In genomic region chr12:52671436-52671835, GRCm38 (mm10) we compare ENCODE assay signal across 9 mouse cellular contexts. TPM values are rescaled to one million over a fixed set of nuclear protein-coding genes. Genes with fewer than 3 reads are reported as not detected.
DNase-seq lines count a peak whose midpoint lies in the region; ATAC-seq and TF ChIP-seq lines count a peak whose summit lies in the region.
"Had no signal": no experiment of that assay in that cellular context is flagged by ENCODE, and none has a peak within 500 bp of the region (broad histone marks: within the 10 kb centered on the region; RNA-seq: fewer than 3 reads in every experiment).

No protein-coding gene starts in this region.

- no peak overlapping the region for H3K27ac ChIP-seq in lung, postnatal 0 days (ENCODE audit: low read length)
- no peak overlapping the region for H3K27ac ChIP-seq in forebrain, embryonic 14.5 days (ENCODE audit: low read depth, low read length)
- peak overlapping the region; percentile 91 for H3K27ac ChIP-seq in hindbrain, embryonic 12.5 days
- H3K27ac ChIP-seq in neural tube, embryonic 14.5 days (ENCODE audit: low read depth, low read length), result peak overlapping the region; percentile 62
- H3K27ac ChIP-seq: layer of hippocampus, adult 2 months had no signal

- WGBS in lung, postnatal 0 days, result 28% methylated on average over 7 of the region's 7 CpGs
- WGBS in forebrain, embryonic 14.5 days, result 3% methylated on average over 7 of the region's 7 CpGs
- under 1% methylated on average over 7 of the region's 7 CpGs for WGBS in hindbrain, embryonic 12.5 days
- 1% methylated on average over 7 of the region's 7 CpGs for WGBS in neural tube, embryonic 14.5 days

- H3K9ac ChIP-seq in lung, postnatal 0 days (replicated peaks; ENCODE audit: low read depth), result no peak overlapping the region
- no peak overlapping the region for H3K9ac ChIP-seq in forebrain, embryonic 14.5 days (ENCODE audit: low read length)
- H3K9ac ChIP-seq in hindbrain, embryonic 12.5 days, result 0 out of 2 replicates have a peak overlapping the region, but pooled peaks have one; percentile 5
- no peak overlapping the region; the same call in 1 of the 2 replicates for H3K9ac ChIP-seq in neural tube, embryonic 14.5 days (replicated peaks; ENCODE audit: low read depth, low read length)

- no peaks in the 10 kb centered on the region for H3K4me1 ChIP-seq in lung, postnatal 0 days (ENCODE audit: insufficient read depth, low read depth, low read length)
- no peaks in the 10 kb centered on the region for H3K4me1 ChIP-seq in forebrain, embryonic 14.5 days (ENCODE audit: control insufficient read depth, insufficient read depth, low read length)
- H3K4me1 ChIP-seq in hindbrain, embryonic 12.5 days, result peaks cover 15% of the 10 kb centered on the region
- peaks cover 7% of the 10 kb centered on the region; the same call in 1 of the 2 replicates for H3K4me1 ChIP-seq in neural tube, embryonic 14.5 days (ENCODE audit: control insufficient read depth, insufficient read depth, low read length)

- DNase-seq in lung, postnatal 0 days (ENCODE audit: low spot score), result peak; percentile 5
- DNase-seq in lung, postnatal 36 days, result no peak
- DNase-seq in forebrain, embryonic 14.5 days (ENCODE audit: low spot score), result peak; percentile 73
- no peak for DNase-seq in left cerebral cortex, postnatal 14 days (ENCODE audit: low spot score in 2 of 2)

- ATAC-seq in lung, postnatal 0 days, result no peak
- peak; percentile 77 for ATAC-seq in forebrain, embryonic 14.5 days
- ATAC-seq in hindbrain, embryonic 12.5 days (ENCODE audit: low FRiP score), result peak; percentile 95
- ATAC-seq in neural tube, embryonic 14.5 days (ENCODE audit: low read depth), result peak; percentile 90
- ATAC-seq in cerebellum, adult (ENCODE audit: insufficient number of reproducible peaks, low FRiP score, low TSS enrichment), result no peak
- no peak for ATAC-seq in erythroid progenitor cell, adult 5-6 weeks (replicated peaks; ENCODE audit: low FRiP score, poor library complexity, severe bottlenecking)

- H3K36me3 ChIP-seq in lung, postnatal 0 days (ENCODE audit: insufficient read depth, low read length), result no peaks in the 10 kb centered on the region
- H3K36me3 ChIP-seq in forebrain, embryonic 14.5 days (ENCODE audit: control insufficient read depth, insufficient read depth, low read length), result no peaks in the 10 kb centered on the region
- H3K36me3 ChIP-seq in hindbrain, embryonic 12.5 days, result no peaks in the 10 kb centered on the region
- no peaks in the 10 kb centered on the region for H3K36me3 ChIP-seq in neural tube, embryonic 14.5 days (ENCODE audit: control insufficient read depth, insufficient read depth, low read length)

- no peak overlapping the region for H3K4me2 ChIP-seq in lung, postnatal 0 days (replicated peaks; ENCODE audit: low read depth, low read length)
- no peak overlapping the region for H3K4me2 ChIP-seq in forebrain, embryonic 14.5 days (ENCODE audit: low read length)
- peak overlapping the region; percentile 24 for H3K4me2 ChIP-seq in hindbrain, embryonic 12.5 days (replicated peaks)
- peak overlapping the region; percentile 4; the same call in 1 of the 2 replicates for H3K4me2 ChIP-seq in neural tube, embryonic 14.5 days (ENCODE audit: low read depth, low read length)

- no peak for TF ChIP-seq EP300 in lung, postnatal 0 days (IDR thresholded peaks at IDR 0.05)

- intact Hi-C loops in left cerebral cortex, postnatal 14 days (cut with DNase I), result no loop called here

- no peak overlapping the region for H3K4me3 ChIP-seq in lung, postnatal 0 days (ENCODE audit: low read depth, low read length)
- no peak overlapping the region for H3K4me3 ChIP-seq in forebrain, embryonic 14.5 days (ENCODE audit: low read depth, low read length)
- H3K4me3 ChIP-seq in hindbrain, embryonic 12.5 days, result no peak overlapping the region
- no peak overlapping the region for H3K4me3 ChIP-seq in neural tube, embryonic 14.5 days (ENCODE audit: low read depth, low read length)
- H3K4me3 ChIP-seq: layer of hippocampus, adult 2 months had no signal

- TF ChIP-seq CTCF in lung, postnatal 0 days (IDR thresholded peaks at IDR 0.05), result no peak

- H3K27me3 ChIP-seq in lung, postnatal 0 days (replicated peaks; ENCODE audit: insufficient read depth, low read length), result no peaks in the 10 kb centered on the region
- H3K27me3 ChIP-seq in forebrain, embryonic 14.5 days (replicated peaks; ENCODE audit: control insufficient read depth, insufficient read depth, low read length), result no peaks in the 10 kb centered on the region
- H3K27me3 ChIP-seq in hindbrain, embryonic 12.5 days, result no peaks in the 10 kb centered on the region
- H3K27me3 ChIP-seq in neural tube, embryonic 14.5 days (ENCODE audit: control insufficient read depth, insufficient read depth, low read length), result no peaks in the 10 kb centered on the region

- H3K9me3 ChIP-seq in lung, postnatal 0 days (ENCODE audit: low read length), result no peaks in the 10 kb centered on the region
- no peaks in the 10 kb centered on the region for H3K9me3 ChIP-seq in forebrain, embryonic 14.5 days (replicated peaks; ENCODE audit: control insufficient read depth, low read length)
- no peaks in the 10 kb centered on the region for H3K9me3 ChIP-seq in hindbrain, embryonic 12.5 days (replicated peaks)
- no peaks in the 10 kb centered on the region for H3K9me3 ChIP-seq in neural tube, embryonic 14.5 days (ENCODE audit: control insufficient read depth, low read length)

RNA-seq across cellular contexts. Expression of gene Akap6, which starts 27.7 kb away (rescaled TPM):
- polyA plus RNA-seq in lung, postnatal 0 days (2015; fragmentation: Nextera tagmentation; extraction: Ambion mirVana), result 0.12 and 0.31 TPM in 2 replicates
- 13.3 and 21.0 TPM in 2 replicates for polyA plus RNA-seq in forebrain, embryonic 14.5 days (2014; fragmentation: Nextera tagmentation; extraction: Ambion mirVana)
- polyA plus RNA-seq in hindbrain, embryonic 12.5 days (2016; fragmentation: Nextera tagmentation; extraction: Ambion mirVana), result 33.1 and 34.2 TPM in 2 replicates
- 40.4 and 44.0 TPM in 2 replicates for polyA plus RNA-seq in neural tube, embryonic 14.5 days (2014; fragmentation: Nextera tagmentation; extraction: Ambion mirVana)
- total RNA-seq in erythroid progenitor cell, adult 5-6 weeks (2015; ENCODE audit: low replicate concordance), result not detected in 2 replicates
- total RNA-seq in erythroid progenitor cell, adult 5-6 weeks (2017; ENCODE audit: low replicate concordance), result not detected in 2 replicates
- total RNA-seq in left cerebral cortex, postnatal 14 days (2021), result 100 to 1,000 TPM; 183 to 196 TPM

Comparison
In these comparisons a context has a peak if more than half of its experiments do, and no peak if none do; other contexts are left out.
1. DNase-seq: peak in lung, postnatal 0 days (single experiment) and forebrain, embryonic 14.5 days (single experiment); none in lung, postnatal 36 days (single experiment) and left cerebral cortex, postnatal 14 days (0 of 2).
2. ATAC-seq: peak in forebrain, embryonic 14.5 days (single experiment), hindbrain, embryonic 12.5 days (single experiment) and neural tube, embryonic 14.5 days (single experiment); none in lung, postnatal 0 days (single experiment), cerebellum, adult (single experiment) and erythroid progenitor cell, adult 5-6 weeks (single experiment).
3. H3K27ac ChIP-seq: peak in hindbrain, embryonic 12.5 days (single experiment) and neural tube, embryonic 14.5 days (single experiment); none in lung, postnatal 0 days (single experiment) and forebrain, embryonic 14.5 days (single experiment).
4. H3K4me2 ChIP-seq: peak in hindbrain, embryonic 12.5 days (single experiment) and neural tube, embryonic 14.5 days (single experiment); none in lung, postnatal 0 days (single experiment) and forebrain, embryonic 14.5 days (single experiment).
5. RNA of gene Akap6, which starts 27.7 kb away (polyA plus RNA-seq): 40.4 to 44.0 TPM in neural tube, embryonic 14.5 days, 33.1 to 34.2 TPM in hindbrain, embryonic 12.5 days and 13.3 to 21.0 TPM in forebrain, embryonic 14.5 days; 0.12 to 0.31 TPM in lung, postnatal 0 days; every median in the first group is over 10 times any median in the second.